Mouse (Mus musculus): Measurements from ENCODE around the gene Csf3r.
"Not testable (repeated sequence)": the region's sequence is repeated elsewhere in the genome, so short reads cannot be mapped to it uniquely, and the experiment has no call there.

Gene Csf3r

GRCm38 (mm10) chr4:126024303-126024900, at the start of gene Csf3r:
Gene Csf3r (plus strand): TSS chr4:126024550.
- no peak for DNase-seq

DNA sequence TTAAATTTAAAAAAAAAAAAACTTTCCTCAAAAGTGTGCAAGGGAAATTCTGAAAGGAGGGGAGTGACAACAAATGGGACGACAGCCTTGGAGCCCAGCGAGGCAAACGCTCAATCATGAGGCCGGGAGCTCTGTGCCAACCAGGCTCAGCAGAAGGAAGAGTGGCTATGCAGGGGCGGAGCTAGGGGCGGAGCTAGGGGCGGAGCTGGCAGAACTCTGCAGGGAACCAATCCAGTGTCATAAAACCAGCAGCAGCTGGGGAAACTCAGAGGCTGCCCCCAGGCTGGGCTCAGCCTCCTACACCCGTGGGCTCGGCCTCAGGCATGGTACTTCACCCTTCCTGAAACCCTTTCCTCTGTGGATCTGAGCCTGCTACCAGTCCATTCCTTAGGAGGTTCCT, 46.6 kb upstream of the Csf3r start:
- no peak for DNase-seq

- DNase-seq = no peak
Observed at GRCm38 (mm10) chr4:125983279-125983678, 41.1 kb upstream of the Csf3r start.

- DNase-seq = not testable (repeated sequence)
Observed at GRCm38 (mm10) chr4:125985703-125986102, 38.6 kb upstream of the Csf3r start.

GRCm38 (mm10) chr4:125987071-125987470, 37.3 kb upstream of the Csf3r start:
- DNase-seq = no peak

- DNase-seq = no peak
Observed at GRCm38 (mm10) chr4:125989061-125989460, 35.3 kb upstream of the Csf3r start.

DNA sequence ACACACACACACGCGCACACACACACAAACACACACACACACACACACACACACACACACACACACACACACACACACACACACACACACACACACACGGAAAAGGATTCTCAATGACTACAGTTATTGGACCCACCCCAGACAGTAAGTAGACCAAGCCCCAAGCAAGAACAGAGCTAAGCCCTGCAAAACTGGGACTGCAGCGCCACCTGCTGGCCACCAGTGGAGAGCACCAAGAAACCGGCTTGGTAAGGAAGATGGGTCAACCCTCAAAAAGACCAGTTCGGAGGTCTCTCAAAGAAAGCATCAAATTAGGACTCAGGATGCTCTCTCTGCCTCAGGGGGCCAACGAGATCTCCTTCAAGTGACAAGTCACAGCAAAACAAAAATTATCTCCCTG, 34.2 kb upstream of the Csf3r start:
- peak; percentile 45 to 51 for DNase-seq

- DNase-seq = no peak
Observed at GRCm38 (mm10) chr4:125992206-125992605, 32.1 kb upstream of the Csf3r start.

DNA sequence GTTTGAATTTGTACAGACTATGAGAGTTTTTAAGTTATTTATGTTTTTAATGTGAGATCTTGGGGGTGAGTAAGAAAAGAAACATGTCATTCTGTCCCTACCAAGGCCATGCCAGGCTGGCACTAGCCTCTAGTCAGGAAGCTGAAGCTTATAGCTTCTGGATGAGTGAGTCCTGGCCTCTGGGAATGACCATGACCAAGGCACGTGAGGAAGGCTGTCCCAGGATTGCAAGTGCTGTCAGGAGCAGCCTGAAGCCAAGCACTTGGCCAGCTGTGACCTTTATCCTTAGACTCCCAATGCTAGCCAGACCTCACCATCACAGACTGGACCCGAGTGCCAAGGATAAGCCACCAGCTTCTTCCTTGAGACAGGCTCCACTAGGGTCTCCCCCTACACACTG, 31.4 kb upstream of the Csf3r start:
- no peak for DNase-seq

GRCm38 (mm10) chr4:125996576-125996975, 27.8 kb upstream of the Csf3r start:
- DNase-seq = peak in 1 of 2 experiments; percentile 6

DNA sequence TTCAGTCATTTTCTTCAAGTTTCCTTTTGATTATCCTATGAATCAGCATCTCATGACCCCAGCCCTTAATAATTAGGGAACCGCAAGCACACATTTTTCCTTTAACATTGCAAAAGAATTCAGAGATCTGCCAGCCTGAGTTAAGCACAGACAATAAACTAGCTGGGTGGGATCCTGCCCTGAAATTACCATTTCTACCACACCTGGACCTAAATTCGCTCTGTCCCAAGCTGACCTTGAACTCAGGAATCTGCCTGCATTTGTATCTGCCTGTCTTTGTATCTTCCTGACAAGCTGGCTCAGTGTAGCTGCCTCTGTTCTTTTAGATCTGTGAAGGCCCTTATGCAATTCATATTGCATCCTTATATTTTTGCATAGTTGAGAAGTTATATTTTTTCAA, 26.5 kb upstream of the Csf3r start:
- DNase-seq = no peak

- DNase-seq = no peak
Observed at GRCm38 (mm10) chr4:126001311-126002199, 22.8 kb upstream of the Csf3r start.

DNA sequence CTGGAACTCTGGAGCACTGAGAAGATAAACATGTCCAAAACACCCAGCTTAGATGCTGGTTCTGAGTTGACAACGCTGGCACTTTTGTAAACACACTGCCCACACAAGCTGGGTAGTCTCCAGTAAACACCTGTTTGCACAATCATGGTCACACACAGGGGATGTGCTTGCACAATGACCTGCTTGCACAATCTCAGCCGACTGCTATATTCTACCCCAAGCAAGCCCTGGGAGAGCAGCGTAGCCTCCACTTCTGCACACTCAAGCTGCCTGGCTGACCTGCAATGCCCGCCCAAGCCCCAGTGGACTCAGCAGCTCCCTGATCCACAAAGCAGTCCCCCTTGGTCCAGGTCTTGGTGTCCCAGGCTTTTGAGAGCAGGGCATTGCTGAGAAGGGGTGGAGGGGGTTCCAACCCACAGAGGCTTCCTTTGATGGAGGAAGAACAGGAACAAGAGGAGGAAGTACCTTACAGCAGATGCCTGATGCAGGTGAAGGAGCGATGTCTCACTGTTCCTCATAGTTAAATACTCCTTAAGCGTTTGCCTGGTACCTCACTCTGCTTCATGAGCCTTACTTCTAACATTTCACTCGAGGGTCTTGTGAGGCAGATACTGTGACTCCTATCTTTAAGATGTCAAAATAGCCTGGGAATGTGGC, 6.5 kb upstream of the Csf3r start:
- no peak for DNase-seq

GRCm38 (mm10) chr4:126018966-126019538, 5.3 kb upstream of the Csf3r start:
- DNase-seq = no peak

DNA sequence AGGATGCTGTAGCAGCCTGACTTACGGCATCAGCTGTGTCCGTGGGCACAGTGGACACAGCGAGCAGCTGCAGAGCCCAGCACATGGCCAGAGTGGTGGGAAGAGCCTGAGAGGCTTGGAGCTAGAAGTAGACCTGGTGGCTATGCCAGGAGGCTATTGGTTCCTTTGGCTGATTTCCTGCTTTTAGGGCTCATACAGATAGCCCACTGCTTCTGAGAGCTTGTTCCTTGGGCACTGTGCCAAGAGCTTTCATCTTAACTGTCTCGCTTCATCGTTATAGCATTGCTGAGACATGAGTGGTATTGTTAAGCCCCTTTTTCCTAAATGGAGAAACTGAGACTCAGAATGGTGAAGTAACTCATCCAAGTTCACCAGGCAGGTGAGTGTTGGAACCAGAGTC, 1.5 kb downstream of the Csf3r start:
- DNase-seq = no peak

- no peak for DNase-seq
Observed at GRCm38 (mm10) chr4:126027980-126028379, 3.6 kb downstream of the Csf3r start.

DNA sequence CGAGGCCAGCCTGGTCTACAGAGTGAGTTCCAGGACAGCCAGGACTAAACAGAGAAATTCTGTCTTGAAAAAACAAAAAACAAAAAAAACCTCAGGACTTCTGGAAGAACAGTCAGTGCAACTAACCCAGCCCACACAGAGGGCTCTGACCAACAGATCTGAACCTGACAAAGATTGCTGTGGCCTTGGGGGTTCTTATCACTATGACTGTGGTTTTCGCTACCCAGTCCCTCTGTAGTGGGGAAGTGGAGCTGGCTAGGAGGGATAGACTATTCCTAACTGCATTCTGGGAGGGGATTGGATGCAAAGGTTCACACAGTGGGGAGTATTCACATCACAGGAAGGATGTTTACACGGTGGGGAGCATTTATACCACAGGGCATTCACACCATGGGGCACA, 4.7 kb downstream of the Csf3r start:
- DNase-seq = no peak

DNA sequence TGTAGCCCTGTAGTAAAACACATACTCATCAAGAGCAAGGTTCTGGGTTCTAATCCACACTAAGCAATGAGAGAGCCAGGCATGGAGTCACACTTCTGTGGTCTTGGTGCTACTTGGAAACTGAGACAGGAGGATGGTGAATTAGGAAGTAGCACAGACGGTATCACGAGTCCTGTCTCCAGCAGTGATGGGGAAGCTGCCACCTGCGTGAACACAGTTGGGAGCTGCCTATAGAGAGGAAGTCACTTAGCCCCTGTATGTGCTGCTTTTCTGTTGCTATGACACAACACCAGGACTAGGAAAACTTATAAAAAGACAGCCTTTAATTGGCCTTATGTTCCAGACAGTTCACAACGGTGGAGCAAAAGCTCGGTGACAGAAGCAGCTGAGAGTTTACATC, 6.4 kb downstream of the Csf3r start:
- no peak for DNase-seq

- no peak for DNase-seq
Observed at GRCm38 (mm10) chr4:126035413-126035812, 11.1 kb downstream of the Csf3r start.

DNA sequence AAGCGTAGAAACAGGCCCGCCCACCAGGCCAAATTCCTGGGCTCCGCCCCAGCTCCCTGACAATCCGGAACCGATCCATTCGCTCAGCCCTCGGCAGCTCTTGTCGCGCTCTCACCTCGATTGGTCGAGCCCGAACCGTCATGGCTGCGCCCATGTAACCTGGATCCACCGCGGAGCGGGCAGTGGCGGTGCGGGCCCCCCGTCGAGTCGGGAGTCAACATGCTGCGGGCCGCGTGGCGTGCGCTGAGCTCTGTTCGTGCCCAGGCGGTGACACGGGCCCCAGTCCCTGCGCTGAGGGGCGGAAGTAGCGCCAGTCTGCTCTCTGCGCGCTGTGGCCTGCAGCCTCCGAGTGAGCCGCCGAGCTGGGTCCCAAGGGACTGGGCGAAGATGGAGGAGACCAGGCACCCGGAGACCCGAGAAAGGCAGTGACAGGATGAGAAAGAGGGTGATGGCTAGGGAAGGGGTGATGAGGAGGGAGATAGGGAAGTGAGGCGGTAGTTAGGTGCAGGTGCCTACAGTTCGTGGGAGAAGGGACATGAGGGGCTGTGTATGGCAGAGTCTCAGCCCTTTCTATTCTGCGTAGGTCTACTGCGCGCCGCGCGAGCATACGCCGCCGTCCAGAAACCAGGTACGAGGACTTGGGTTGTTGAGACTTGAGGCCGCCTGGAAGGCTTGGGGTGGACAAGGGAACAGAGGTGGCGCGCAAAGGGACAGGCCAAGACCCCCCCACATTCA, 22.7 kb downstream of the Csf3r start, which contains the start of gene Mrps15:
Gene Mrps15 (plus strand): TSS at position 75 of the 735 bp plus-strand sequence.
- DNase-seq = peak; percentile 89 to 94

DNA sequence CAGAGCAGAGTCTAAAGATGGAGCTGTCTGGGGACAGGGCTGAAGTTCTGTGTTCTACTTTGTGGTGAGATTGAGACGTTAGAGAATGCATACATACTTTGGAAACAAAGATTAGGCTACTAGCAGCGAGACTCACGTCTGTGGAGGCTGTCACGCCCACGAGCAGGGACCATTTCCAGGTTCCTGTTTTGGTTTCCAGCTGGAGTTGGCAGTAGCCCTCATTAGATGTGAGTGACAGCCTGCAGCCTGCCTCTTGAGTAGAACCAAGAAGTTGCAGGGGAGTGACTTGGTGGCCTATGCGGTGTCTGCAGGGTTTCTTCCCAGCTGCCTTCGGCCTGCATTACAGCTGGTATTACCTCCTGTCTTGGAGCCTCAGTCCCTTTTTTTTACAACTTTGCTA, 27.3 kb downstream of the Csf3r start:
- no peak for DNase-seq
